Mouse (Mus musculus) gastrocnemius, postnatal 36 days (tissue): Measurements from ENCODE around the gene Asz1. TPM values are rescaled to one million over a fixed set of nuclear protein-coding genes. Genes with fewer than 3 reads are reported as not detected.

Experiments used
- DNase-seq, 2 experiments: peaks; one replicate each; pipeline ENCODE4 v3.0.0; 2022
- intact Hi-C: fragments of 180-260 bp; cut with DNase I; formaldehyde crosslinking; loops from one replicate; pipeline ENCODE4 v1.15.1; 2025
- long read RNA-seq, 2 experiments: library from polyadenylated mRNA; stranded (forward); transcript quantifications; one replicate each; pipeline ENCODE4 v2.0.0; 2021
- total RNA-seq, 2 experiments: library from RNA; stranded (reverse); gene quantifications; 2 replicates each; pipeline ENCODE4 v1.2.3; 2021

Asz1 gene
- not detected for total RNA-seq
- long read RNA-seq, experiment 1, result 0 reads
- long read RNA-seq, experiment 2, result 0 reads

GRCm38 (mm10) chr6:18108934-18109333, at the start of gene Asz1:
Gene Asz1, minus strand, starts transcription at chr6:18109061.
- intact Hi-C loops, result no loop called here
- DNase-seq, result no peak

GRCm38 (mm10) chr6:18153031-18153430, 44.2 kb upstream of the Asz1 start:
- DNase-seq, result no peak
- intact Hi-C loops, result no loop called here

- DNase-seq, result no peak
- intact Hi-C loops, result no loop called here
These were observed 26.4 kb upstream of the Asz1 start for GRCm38 (mm10) chr6:18135246-18135645.

- no peak for DNase-seq
- intact Hi-C loops, result no loop called here
These were observed 19.2 kb upstream of the Asz1 start for GRCm38 (mm10) chr6:18128059-18128458.

GRCm38 (mm10) chr6:18127206-18127983, 18.5 kb upstream of the Asz1 start:
- intact Hi-C loops, result no loop called here
- no peak for DNase-seq

GRCm38 (mm10) chr6:18096861-18097260, 12.0 kb downstream of the Asz1 start:
- intact Hi-C loops, result no loop called here
- DNase-seq, result no peak

GRCm38 (mm10) chr6:18089098-18089497, 19.8 kb downstream of the Asz1 start:
- intact Hi-C loops, result no loop called here

GRCm38 (mm10) chr6:18087160-18087804, 21.6 kb downstream of the Asz1 start:
- intact Hi-C loops, result no loop called here
- DNase-seq, result no peak

More at GRCm38 (mm10) chr6:18089098-18089497, 19.8 kb downstream of the Asz1 start:
- no peak for DNase-seq

- no peak for DNase-seq
- intact Hi-C loops, result no loop called here
These were observed 30.2 kb downstream of the Asz1 start for GRCm38 (mm10) chr6:18078615-18079014.

GRCm38 (mm10) chr6:18076986-18077385, 31.9 kb downstream of the Asz1 start:
- intact Hi-C loops, result no loop called here
- no peak for DNase-seq

- no peak for DNase-seq
- intact Hi-C loops, result no loop called here
These were observed 32.3 kb downstream of the Asz1 start for GRCm38 (mm10) chr6:18076577-18076976.

GRCm38 (mm10) chr6:18057899-18058298, 51.0 kb downstream of the Asz1 start:
- intact Hi-C loops, result no loop called here
- no peak for DNase-seq

- DNase-seq, result no peak
- intact Hi-C loops, result no loop called here
These were observed 57.2 kb downstream of the Asz1 start for GRCm38 (mm10) chr6:18051702-18052101.

GRCm38 (mm10) chr6:18044299-18044698, 64.6 kb downstream of the Asz1 start:
- no peak for DNase-seq
- intact Hi-C loops, result no loop called here

- intact Hi-C loops, result no loop called here
- DNase-seq, result no peak
These were observed 65.7 kb downstream of the Asz1 start for GRCm38 (mm10) chr6:18043172-18043571.

- no peak for DNase-seq
- intact Hi-C loops, result no loop called here
These were observed 76.6 kb downstream of the Asz1 start for GRCm38 (mm10) chr6:18032271-18032670.

- intact Hi-C loops, result no loop called here
- peak; percentile 40 to 46 for DNase-seq
These were observed 77.3 kb downstream of the Asz1 start for GRCm38 (mm10) chr6:18031509-18032010.

GRCm38 (mm10) chr6:18030868-18031508, 77.9 kb downstream of the Asz1 start:
- DNase-seq, result no peak
- intact Hi-C loops, result no loop called here

GRCm38 (mm10) chr6:18029746-18030656, 78.9 kb downstream of the Asz1 start, which contains the start of gene Wnt2:
Gene Wnt2, minus strand, starts transcription at chr6:18030585.
- intact Hi-C loops, result no loop called here
- DNase-seq, result no peak

- intact Hi-C loops, result no loop called here
- DNase-seq, result no peak
These were observed 84.6 kb downstream of the Asz1 start for GRCm38 (mm10) chr6:18024133-18024794.
